29 mouse cellular contexts compared by ENCODE assay signal in genomic region chr1:105117888-105118287, GRCm38 (mm10).
DNase-seq lines count a peak whose midpoint lies in the region; ATAC-seq lines count a peak whose summit lies in the region.
"Had no signal": no experiment of that assay in that cellular context is flagged by ENCODE, and none has a peak within 500 bp of the region (broad histone marks: within the 10 kb centered on the region; RNA-seq: fewer than 3 reads in every experiment).

No protein-coding gene starts in this region.

- H3K9me3 ChIP-seq in heart, embryonic 10.5 days, result no peaks in the 10 kb centered on the region
- no peaks in the 10 kb centered on the region for H3K9me3 ChIP-seq in heart, embryonic 15.5 days (replicated peaks)
- H3K9me3 ChIP-seq in heart, embryonic 16.5 days (replicated peaks; ENCODE audit: control insufficient read depth, low read length), result no peaks in the 10 kb centered on the region
- H3K9me3 ChIP-seq: embryonic facial prominence, embryonic 12.5 days; forebrain, embryonic 10.5 days; hindbrain, embryonic 10.5 days; hindbrain, embryonic 15.5 days; limb, embryonic 10.5 days; limb, embryonic 15.5 days; stomach, embryonic 15.5 days had no signal

- H3K27me3 ChIP-seq in heart, embryonic 10.5 days (ENCODE audit: insufficient read depth, poor library complexity, severe bottlenecking), result no peaks in the 10 kb centered on the region
- no peaks in the 10 kb centered on the region for H3K27me3 ChIP-seq in heart, embryonic 15.5 days
- no peaks in the 10 kb centered on the region for H3K27me3 ChIP-seq in heart, embryonic 16.5 days (ENCODE audit: control insufficient read depth, insufficient read depth, low read length)
- H3K27me3 ChIP-seq: embryonic facial prominence, embryonic 12.5 days; hindbrain, embryonic 15.5 days; limb, embryonic 15.5 days; stomach, embryonic 15.5 days had no signal

- no peak overlapping the region for H3K9ac ChIP-seq in heart, embryonic 15.5 days
- no peak overlapping the region for H3K9ac ChIP-seq in heart, embryonic 16.5 days (ENCODE audit: low read length)
- H3K9ac ChIP-seq: embryonic facial prominence, embryonic 12.5 days; hindbrain, embryonic 15.5 days; limb, embryonic 15.5 days; liver, embryonic 14.5 days; lung, embryonic 14.5 days; stomach, embryonic 15.5 days had no signal

- H3K4me1 ChIP-seq in heart, embryonic 10.5 days, result peaks cover 12% of the 10 kb centered on the region; the same call in 1 of the 2 replicates
- H3K4me1 ChIP-seq in heart, embryonic 15.5 days (replicated peaks), result no peaks in the 10 kb centered on the region
- peaks cover 5% of the 10 kb centered on the region; the same call in 1 of the 2 replicates for H3K4me1 ChIP-seq in heart, embryonic 16.5 days (ENCODE audit: control insufficient read depth, insufficient read depth, low read length)
- H3K4me1 ChIP-seq: embryonic facial prominence, embryonic 12.5 days; hindbrain, embryonic 10.5 days; hindbrain, embryonic 15.5 days; limb, embryonic 10.5 days; limb, embryonic 15.5 days; stomach, embryonic 15.5 days had no signal

- H3K4me3 ChIP-seq in heart, embryonic 10.5 days, result no peak overlapping the region
- no peak overlapping the region for H3K4me3 ChIP-seq in heart, embryonic 15.5 days
- H3K4me3 ChIP-seq in heart, embryonic 16.5 days (ENCODE audit: low read length), result no peak overlapping the region
- H3K4me3 ChIP-seq: embryonic facial prominence, embryonic 12.5 days; forebrain, embryonic 10.5 days; gastrocnemius, adult 2 months; hindbrain, embryonic 10.5 days; hindbrain, embryonic 15.5 days; limb, embryonic 10.5 days; limb, embryonic 15.5 days; stomach, embryonic 15.5 days had no signal

- no peak overlapping the region for H3K4me2 ChIP-seq in heart, embryonic 15.5 days
- no peak overlapping the region for H3K4me2 ChIP-seq in heart, embryonic 16.5 days (ENCODE audit: low read depth, low read length)
- H3K4me2 ChIP-seq: embryonic facial prominence, embryonic 12.5 days; hindbrain, embryonic 15.5 days; limb, embryonic 15.5 days; lung, embryonic 14.5 days; stomach, embryonic 15.5 days had no signal

- no peak for ATAC-seq in heart, embryonic 15.5 days (replicated peaks; ENCODE audit: insufficient number of reproducible peaks, insufficient read depth, low FRiP score, low read depth)
- no peak for ATAC-seq in heart, embryonic 16.5 days (replicated peaks; ENCODE audit: extremely low read depth, insufficient read depth, low FRiP score)
- ATAC-seq in CD4-positive, CD25-positive, alpha-beta regulatory T cell, adult 4 months, result no peak
- ATAC-seq: activated CD4-positive, CD25-positive, alpha-beta regulatory T cell, adult 4 months; forebrain, embryonic 16.5 days had no signal

- H3K27ac ChIP-seq in heart, embryonic 10.5 days, result peak overlapping the region; percentile 49
- H3K27ac ChIP-seq in heart, embryonic 15.5 days, result 0 out of 2 replicates have a peak overlapping the region, but pooled peaks have one; percentile 12
- H3K27ac ChIP-seq in heart, embryonic 16.5 days (ENCODE audit: low read length), result peak overlapping the region; percentile 30
- H3K27ac ChIP-seq: embryonic facial prominence, embryonic 12.5 days; forebrain, embryonic 10.5 days; gastrocnemius, adult 2 months; hindbrain, embryonic 10.5 days; hindbrain, embryonic 15.5 days; limb, embryonic 10.5 days; limb, embryonic 15.5 days; liver, embryonic 14.5 days; stomach, embryonic 15.5 days had no signal

- no peak for DNase-seq in heart, embryonic 10.5 days (ENCODE audit: low spot score)
- no peak for DNase-seq in heart, adult 18-20 months
- no peak for DNase-seq in heart, adult 8-10 months (ENCODE audit: low spot score)
- peak; percentile 33 for DNase-seq in brain, adult 2 months (ENCODE audit: low read depth, low spot score)
- DNase-seq: adrenal gland, adult 8-10 months; cerebellum, adult 11-12 months; cerebellum, adult 9-11 months; embryo, embryonic 11 days; gastrocnemius, adult 2 months; gastrocnemius, postnatal 36 days; kidney, adult 18-20 months; kidney, postnatal 10 days; layer of hippocampus, adult 9-11 months; lung, embryonic 14.5 days; lung, postnatal 14 days; midbrain, embryonic 14.5 days had no signal

- WGBS in heart, embryonic 10.5 days, result 74% methylated on average over 2 of the region's 2 CpGs
- WGBS in heart, embryonic 15.5 days, result 69% methylated on average over 2 of the region's 2 CpGs
- 76% methylated on average over 2 of the region's 2 CpGs for WGBS in heart, embryonic 16.5 days

- H3K36me3 ChIP-seq in heart, embryonic 10.5 days, result no peaks in the 10 kb centered on the region
- H3K36me3 ChIP-seq in heart, embryonic 15.5 days, result no peaks in the 10 kb centered on the region
- H3K36me3 ChIP-seq in heart, embryonic 16.5 days (ENCODE audit: control insufficient read depth, insufficient read depth), result no peaks in the 10 kb centered on the region
- H3K36me3 ChIP-seq: embryonic facial prominence, embryonic 12.5 days; forebrain, embryonic 10.5 days; hindbrain, embryonic 10.5 days; hindbrain, embryonic 15.5 days; limb, embryonic 10.5 days; limb, embryonic 15.5 days; stomach, embryonic 15.5 days had no signal
